Mouse (Mus musculus) G1E (cell line): ENCODE results near the gene Kcnt1.

Source experiments
- CTCF ChIP-seq: IDR thresholded peaks from 2 replicates; pipeline ENCODE4 v1.5.1; 2012; ENCODE audit warnings: low read depth, low read length, inconsistent platforms, mixed read lengths
- GATA1 ChIP-seq: IDR thresholded peaks from 2 replicates; pipeline ENCODE4 v1.6.1; 2012; ENCODE audit warnings: borderline replicate concordance, low read length, inconsistent platforms, mixed read lengths
- GATA2 ChIP-seq: IDR thresholded peaks from 2 replicates; pipeline ENCODE4 v1.6.1; 2012; ENCODE audit warnings: low read depth, low read length, inconsistent platforms, borderline replicate concordance
- POLR2AphosphoS5 ChIP-seq: IDR thresholded peaks from 2 replicates; pipeline ENCODE4 v1.6.1; 2012; ENCODE audit warnings: low read depth, low read length, inconsistent platforms; ENCODE audit not compliant: insufficient replicate concordance
- TAL1 ChIP-seq: conservative IDR thresholded peaks from 2 replicates; pipeline ENCODE4 v1.6.1; 2012; ENCODE audit warnings: low read depth, low read length, inconsistent platforms, mixed read lengths

DNA sequence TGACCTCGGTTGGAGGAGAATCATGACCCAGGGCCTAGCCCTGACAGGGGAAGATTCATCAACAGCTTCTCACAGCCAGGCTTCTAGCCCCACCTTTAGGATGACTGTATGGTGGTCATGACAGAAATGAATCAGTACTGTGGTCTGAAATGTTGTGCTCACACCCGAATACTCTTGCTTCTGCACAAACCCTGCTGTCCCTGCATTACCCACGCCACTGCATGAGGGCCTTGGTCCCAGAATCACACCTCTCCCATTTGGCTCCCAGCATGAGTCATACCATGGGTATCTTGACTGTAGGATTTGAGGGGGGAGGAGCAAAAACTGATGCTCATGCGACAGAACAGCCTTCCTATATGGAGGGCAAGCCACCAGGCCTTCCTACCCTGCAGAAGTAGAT, 50.7 kb downstream of the Kcnt1 start:
- TF ChIP-seq CTCF = no peak
- TF ChIP-seq POLR2AphosphoS5 = no peak
- no peak for TF ChIP-seq GATA1
- no peak for TF ChIP-seq GATA2
- no peak for TF ChIP-seq TAL1
